ENCODE assay signal across 28 mouse cellular contexts in the genomic region with DNA sequence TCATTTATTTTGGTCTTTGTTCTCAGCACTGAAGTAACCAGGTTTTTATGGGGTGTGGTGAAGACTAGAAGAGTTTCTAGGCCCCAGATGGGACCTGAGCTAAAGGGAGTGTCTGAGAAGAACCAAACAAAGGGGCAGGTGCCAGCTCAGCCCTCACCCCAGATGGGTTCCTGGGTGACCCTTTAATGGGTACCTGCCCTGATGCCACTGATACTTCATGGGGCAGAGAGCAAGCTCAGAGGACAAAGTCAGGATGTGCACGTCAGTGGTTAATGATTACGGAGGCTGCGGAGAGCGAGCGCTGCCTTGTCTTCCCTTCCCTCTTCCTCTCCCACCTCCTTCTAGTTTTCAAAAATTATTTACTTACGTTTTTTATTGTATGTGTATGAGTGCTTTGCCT. TPM values are rescaled to one million over a fixed set of nuclear protein-coding genes. Genes with fewer than 3 reads are reported as not detected.
DNase-seq lines count a peak whose midpoint lies in the region; ATAC-seq and TF ChIP-seq lines count a peak whose summit lies in the region.
"Had no signal": no experiment of that assay in that cellular context is flagged by ENCODE, and none has a peak within 500 bp of the region (broad histone marks: within the 10 kb centered on the region; RNA-seq: fewer than 3 reads in every experiment).

No protein-coding gene starts in this region.

- no peak overlapping the region for H3K4me2 ChIP-seq in intestine, embryonic 15.5 days (replicated peaks)
- H3K4me2 ChIP-seq in kidney, postnatal 0 days (ENCODE audit: low read length): no peak overlapping the region
- H3K4me2 ChIP-seq in forebrain, embryonic 13.5 days: no peak overlapping the region
- H3K4me2 ChIP-seq: embryonic facial prominence, embryonic 15.5 days; heart, embryonic 15.5 days; limb, embryonic 13.5 days; liver, embryonic 13.5 days; midbrain, embryonic 15.5 days had no signal

- no peak for DNase-seq in kidney, postnatal 0 days (ENCODE audit: low spot score)
- DNase-seq in thymus, postnatal 25 days: no peak
- DNase-seq: adrenal gland, postnatal 25 days; B cell, adult 2 months; cerebellum, adult 2 months; cerebellum, postnatal 14 days; gastrocnemius, postnatal 25 days; heart, adult 11 months; liver, embryonic 13.5 days; lung, adult 18-20 months; lung, postnatal 4 days; right cerebral cortex, adult 18-20 months; right cerebral cortex, postnatal 4 days; thymus, adult 2 months had no signal

- H3K4me3 ChIP-seq in bone marrow macrophage, adult 2 months (ENCODE audit: insufficient read depth, low read length): no peak overlapping the region
- no peak overlapping the region for H3K4me3 ChIP-seq in intestine, embryonic 15.5 days (replicated peaks)
- no peak overlapping the region for H3K4me3 ChIP-seq in kidney, postnatal 0 days (replicated peaks; ENCODE audit: low read depth, low read length)
- H3K4me3 ChIP-seq in macrophage (ENCODE audit: inconsistent target): no peak overlapping the region
- H3K4me3 ChIP-seq in forebrain, embryonic 13.5 days: no peak overlapping the region
- H3K4me3 ChIP-seq: embryonic facial prominence, embryonic 10.5 days; embryonic facial prominence, embryonic 15.5 days; heart, embryonic 10.5 days; heart, embryonic 15.5 days; limb, embryonic 13.5 days; liver, embryonic 13.5 days; midbrain, embryonic 15.5 days had no signal

- no peaks in the 10 kb centered on the region for H3K9me3 ChIP-seq in intestine, embryonic 15.5 days
- H3K9me3 ChIP-seq in kidney, postnatal 0 days (replicated peaks; ENCODE audit: low read length): no peaks in the 10 kb centered on the region
- H3K9me3 ChIP-seq in forebrain, embryonic 13.5 days (replicated peaks): no peaks in the 10 kb centered on the region
- H3K9me3 ChIP-seq: embryonic facial prominence, embryonic 10.5 days; embryonic facial prominence, embryonic 15.5 days; heart, embryonic 10.5 days; heart, embryonic 15.5 days; limb, embryonic 13.5 days; liver, embryonic 13.5 days; midbrain, embryonic 15.5 days had no signal

- TF ChIP-seq POLR2A in bone marrow macrophage, adult 2 months (IDR thresholded peaks at IDR 0.05; ENCODE audit: borderline replicate concordance, low read depth, low read length): no peak

- H3K4me1 ChIP-seq in bone marrow macrophage, adult 2 months (ENCODE audit: control insufficient read depth, insufficient read depth, low read length): peaks cover 40% of the 10 kb centered on the region
- peaks cover 7% of the 10 kb centered on the region; the same call in 1 of the 2 replicates for H3K4me1 ChIP-seq in intestine, embryonic 15.5 days (replicated peaks)
- peaks cover 11% of the 10 kb centered on the region; the same call in 1 of the 2 replicates for H3K4me1 ChIP-seq in kidney, postnatal 0 days (replicated peaks; ENCODE audit: insufficient read depth, low read length)
- peaks cover 7% of the 10 kb centered on the region; the same call in 1 of the 2 replicates for H3K4me1 ChIP-seq in forebrain, embryonic 13.5 days
- H3K4me1 ChIP-seq: midbrain, embryonic 15.5 days had no signal

- 0 out of 2 replicates have a peak, but pooled peaks have one; percentile 37 for ATAC-seq in intestine, embryonic 15.5 days
- no peak for ATAC-seq in kidney, postnatal 0 days (replicated peaks; ENCODE audit: low FRiP score, low read depth)
- no peak for ATAC-seq in forebrain, embryonic 13.5 days
- ATAC-seq: forebrain, embryonic 14.5 days; hindbrain, embryonic 16.5 days; lung, postnatal 0 days; midbrain, embryonic 15.5 days had no signal

- peak overlapping the region; percentile 65 for H3K27ac ChIP-seq in bone marrow macrophage, adult 2 months (ENCODE audit: insufficient read depth, low read depth, low read length)
- no peak overlapping the region for H3K27ac ChIP-seq in intestine, embryonic 15.5 days
- H3K27ac ChIP-seq in kidney, postnatal 0 days: no peak overlapping the region
- H3K27ac ChIP-seq in macrophage: peak overlapping the region; percentile 72
- no peak overlapping the region for H3K27ac ChIP-seq in forebrain, embryonic 13.5 days
- H3K27ac ChIP-seq: embryonic facial prominence, embryonic 10.5 days; embryonic facial prominence, embryonic 15.5 days; heart, embryonic 10.5 days; heart, embryonic 15.5 days; limb, embryonic 13.5 days; midbrain, embryonic 15.5 days had no signal

- H3K27me3 ChIP-seq in intestine, embryonic 15.5 days (replicated peaks): no peaks in the 10 kb centered on the region
- no peaks in the 10 kb centered on the region for H3K27me3 ChIP-seq in kidney, postnatal 0 days (ENCODE audit: insufficient read depth, low read length)
- no peaks in the 10 kb centered on the region for H3K27me3 ChIP-seq in forebrain, embryonic 13.5 days
- H3K27me3 ChIP-seq: embryonic facial prominence, embryonic 15.5 days; heart, embryonic 15.5 days; limb, embryonic 13.5 days; liver, embryonic 13.5 days; midbrain, embryonic 15.5 days had no signal

- no peak overlapping the region for H3K9ac ChIP-seq in intestine, embryonic 15.5 days
- 0 out of 2 replicates have a peak overlapping the region, but pooled peaks have one; percentile 8 for H3K9ac ChIP-seq in kidney, postnatal 0 days (ENCODE audit: low read depth, low read length)
- no peak overlapping the region for H3K9ac ChIP-seq in forebrain, embryonic 13.5 days
- H3K9ac ChIP-seq: embryonic facial prominence, embryonic 15.5 days; heart, embryonic 15.5 days; limb, embryonic 13.5 days; liver, embryonic 13.5 days; midbrain, embryonic 15.5 days had no signal

- 79% methylated on average over 6 of the region's 6 CpGs for WGBS in intestine, embryonic 15.5 days
- 79% methylated on average over 6 of the region's 6 CpGs for WGBS in kidney, postnatal 0 days
- 80% methylated on average over 1 of the region's 6 CpGs for WGBS in macrophage (ENCODE audit: missing documents)
- WGBS in forebrain, embryonic 13.5 days: 94% methylated on average over 6 of the region's 6 CpGs

- no peaks in the 10 kb centered on the region for H3K36me3 ChIP-seq in intestine, embryonic 15.5 days
- H3K36me3 ChIP-seq in kidney, postnatal 0 days (ENCODE audit: insufficient read depth, low read length): 0 out of 2 replicates have a peak, but pooled peaks cover 6% of the 10 kb centered on the region
- peaks cover 52% of the 10 kb centered on the region for H3K36me3 ChIP-seq in macrophage (ENCODE audit: inconsistent target)
- no peaks in the 10 kb centered on the region for H3K36me3 ChIP-seq in forebrain, embryonic 13.5 days (ENCODE audit: poor library complexity, severe bottlenecking)
- H3K36me3 ChIP-seq: embryonic facial prominence, embryonic 10.5 days; embryonic facial prominence, embryonic 15.5 days; heart, embryonic 10.5 days; heart, embryonic 15.5 days; limb, embryonic 13.5 days; liver, embryonic 13.5 days; midbrain, embryonic 15.5 days had no signal

- H3K79me2 ChIP-seq in macrophage (ENCODE audit: inconsistent target): peaks cover 53% of the 10 kb centered on the region

- TF ChIP-seq CTCF in bone marrow macrophage, adult 2 months (IDR thresholded peaks at IDR 0.05; ENCODE audit: low read depth, low read length): no peak
- TF ChIP-seq CTCF in kidney, postnatal 0 days (IDR thresholded peaks at IDR 0.05; ENCODE audit: low read depth): no peak

RNA-seq across cellular contexts. Expression of gene Slc25a45, which starts 3.5 kb away (rescaled TPM):
- 74.2 and 78.0 TPM in 2 replicates for polyA plus RNA-seq in bone marrow macrophage, adult 2 months (2012; ENCODE audit: insufficient read depth, insufficient read length, missing spikeins)
- 3.5 and 4.2 TPM in 2 replicates for polyA plus RNA-seq in intestine, embryonic 15.5 days (2015; fragmentation: Nextera tagmentation; extraction: Ambion mirVana)
- polyA plus RNA-seq in kidney, postnatal 0 days (2015; fragmentation: Nextera tagmentation; extraction: Ambion mirVana): 19.9 and 24.5 TPM in 2 replicates
- total RNA-seq in macrophage (2018; cell fraction: chromatin; rRNA removed): 100 to 1,000 TPM in 13 of 26 experiments, 10 to 100 TPM in 11, 1 to 10 TPM in 2; 8.2 to 252 (median 93.8) TPM
- total RNA-seq in macrophage (2018; cell fraction: cytosol; rRNA removed): 10 to 100 TPM; 23.1 to 86.6 (median 55.7) TPM
- total RNA-seq in macrophage (2018; cell fraction: nucleus; rRNA removed): 100 to 1,000 TPM in 15 of 26 experiments, 10 to 100 TPM in 11; 18.0 to 263 (median 107) TPM
- polyA plus RNA-seq in macrophage (2018): 44.6 to 74.8 TPM (median 53.2 TPM) in 3 replicates
- polyA plus RNA-seq in forebrain, embryonic 13.5 days (2015; fragmentation: Nextera tagmentation; extraction: Ambion mirVana): 1.2 and 1.4 TPM in 2 replicates

RNA-seq across cellular contexts. Expression of gene Frmd8, which starts 6.1 kb away (rescaled TPM):
- polyA plus RNA-seq in bone marrow macrophage, adult 2 months (2012; ENCODE audit: insufficient read depth, insufficient read length, missing spikeins): 24.6 and 25.2 TPM in 2 replicates
- polyA plus RNA-seq in intestine, embryonic 15.5 days (2015; fragmentation: Nextera tagmentation; extraction: Ambion mirVana): 26.9 and 28.0 TPM in 2 replicates
- 31.6 and 35.9 TPM in 2 replicates for polyA plus RNA-seq in kidney, postnatal 0 days (2015; fragmentation: Nextera tagmentation; extraction: Ambion mirVana)
- total RNA-seq in macrophage (2018; cell fraction: chromatin; rRNA removed): 10 to 100 TPM in 20 of 26 experiments, 1 to 10 TPM in 6; 4.2 to 72.2 (median 26.5) TPM
- total RNA-seq in macrophage (2018; cell fraction: cytosol; rRNA removed): 10 to 100 TPM; 14.6 to 30.6 (median 23.5) TPM
- total RNA-seq in macrophage (2018; cell fraction: nucleus; rRNA removed): 10 to 100 TPM in 25 of 26 experiments, 1 to 10 TPM in 1; 8.8 to 44.5 (median 22.9) TPM
- 8.1 to 26.2 TPM (median 19.8 TPM) in 3 replicates for polyA plus RNA-seq in macrophage (2018)
- 21.7 and 26.2 TPM in 2 replicates for polyA plus RNA-seq in forebrain, embryonic 13.5 days (2015; fragmentation: Nextera tagmentation; extraction: Ambion mirVana)

RNA-seq across cellular contexts. Expression of gene Tigd3, which starts 12.8 kb away (rescaled TPM):
- 0.61 and 0.70 TPM in 2 replicates for polyA plus RNA-seq in bone marrow macrophage, adult 2 months (2012; ENCODE audit: insufficient read depth, insufficient read length, missing spikeins)
- polyA plus RNA-seq in intestine, embryonic 15.5 days (2015; fragmentation: Nextera tagmentation; extraction: Ambion mirVana): 1.9 and 2.7 TPM in 2 replicates
- 2.9 and 3.6 TPM in 2 replicates for polyA plus RNA-seq in kidney, postnatal 0 days (2015; fragmentation: Nextera tagmentation; extraction: Ambion mirVana)
- total RNA-seq in macrophage (2018; cell fraction: chromatin; rRNA removed): 1 to 10 TPM; 1.4 to 4.4 (median 2.5) TPM
- under 1 TPM in 24 of 26 experiments, not detected in 2; 0.07 to 0.34 (median 0.16) TPM for total RNA-seq in macrophage (2018; cell fraction: cytosol; rRNA removed)
- total RNA-seq in macrophage (2018; cell fraction: nucleus; rRNA removed): 1 to 10 TPM in 25 of 26 experiments, under 1 TPM in 1; 0.81 to 6.3 (median 2.3) TPM
- 0.16 to 0.59 TPM (median 0.16 TPM) in 3 replicates for polyA plus RNA-seq in macrophage (2018)
- polyA plus RNA-seq in forebrain, embryonic 13.5 days (2015; fragmentation: Nextera tagmentation; extraction: Ambion mirVana): 13.1 and 15.5 TPM in 2 replicates

RNA-seq across cellular contexts. Expression of gene Dpf2, which starts 31.7 kb away (rescaled TPM):
- 69.3 and 75.2 TPM in 2 replicates for polyA plus RNA-seq in bone marrow macrophage, adult 2 months (2012; ENCODE audit: insufficient read depth, insufficient read length, missing spikeins)
- polyA plus RNA-seq in intestine, embryonic 15.5 days (2015; fragmentation: Nextera tagmentation; extraction: Ambion mirVana): 109 and 118 TPM in 2 replicates
- polyA plus RNA-seq in kidney, postnatal 0 days (2015; fragmentation: Nextera tagmentation; extraction: Ambion mirVana): 108 and 109 TPM in 2 replicates
- total RNA-seq in macrophage (2018; cell fraction: chromatin; rRNA removed): 100 to 1,000 TPM; 120 to 363 (median 230) TPM
- total RNA-seq in macrophage (2018; cell fraction: cytosol; rRNA removed): 10 to 100 TPM; 47.8 to 94.3 (median 66.1) TPM
- total RNA-seq in macrophage (2018; cell fraction: nucleus; rRNA removed): 100 to 1,000 TPM in 25 of 26 experiments, 10 to 100 TPM in 1; 95.7 to 252 (median 134) TPM
- 53.9 to 215 TPM (median 57.4 TPM) in 3 replicates for polyA plus RNA-seq in macrophage (2018)
- polyA plus RNA-seq in forebrain, embryonic 13.5 days (2015; fragmentation: Nextera tagmentation; extraction: Ambion mirVana): 147 and 169 TPM in 2 replicates

RNA-seq across cellular contexts. Expression of gene Cdc42ep2, which starts 43.5 kb away (rescaled TPM):
- polyA plus RNA-seq in bone marrow macrophage, adult 2 months (2012; ENCODE audit: insufficient read depth, insufficient read length, missing spikeins): 2.5 and 2.6 TPM in 2 replicates
- polyA plus RNA-seq in intestine, embryonic 15.5 days (2015; fragmentation: Nextera tagmentation; extraction: Ambion mirVana): 11.9 and 12.4 TPM in 2 replicates
- 13.2 and 14.2 TPM in 2 replicates for polyA plus RNA-seq in kidney, postnatal 0 days (2015; fragmentation: Nextera tagmentation; extraction: Ambion mirVana)
- total RNA-seq in macrophage (2018; cell fraction: chromatin; rRNA removed): 10 to 100 TPM in 18 of 26 experiments, 1 to 10 TPM in 8; 1.4 to 54.4 (median 20.2) TPM
- total RNA-seq in macrophage (2018; cell fraction: cytosol; rRNA removed): 10 to 100 TPM in 15 of 26 experiments, 1 to 10 TPM in 11; 2.5 to 82.6 (median 12.6) TPM
- total RNA-seq in macrophage (2018; cell fraction: nucleus; rRNA removed): 10 to 100 TPM in 18 of 26 experiments, 1 to 10 TPM in 8; 2.4 to 66.7 (median 20.1) TPM
- 1.2 to 3.4 TPM (median 1.7 TPM) in 3 replicates for polyA plus RNA-seq in macrophage (2018)
- 4.2 and 4.6 TPM in 2 replicates for polyA plus RNA-seq in forebrain, embryonic 13.5 days (2015; fragmentation: Nextera tagmentation; extraction: Ambion mirVana)
- total RNA-seq: megakaryocyte-erythroid progenitor cell, adult 5-6 weeks had no signal

Comparison
In these comparisons a context has a peak if more than half of its experiments do, and no peak if none do; other contexts are left out.
1. H3K27ac ChIP-seq: peak in bone marrow macrophage, adult 2 months (single experiment) and macrophage (single experiment); none in intestine, embryonic 15.5 days (single experiment), kidney, postnatal 0 days (single experiment) and forebrain, embryonic 13.5 days (single experiment).